Mouse (Mus musculus): ENCODE data around the gene Rps28. TPM values are rescaled to one million over a fixed set of nuclear protein-coding genes. Genes with fewer than 3 reads are reported as not detected.

Gene Rps28
- polyA plus RNA-seq (2014; fragmentation: Illumina TruSeq; extraction: RNeasy Lipid Tissue Mini Kit (QIAGEN cat#74804); ENCODE audit: low read depth, low replicate concordance) = 651 TPM

GRCm38 (mm10) chr17:33824084-33824996 is at the start of gene Rps28, which contains the start of gene Ndufa7:
TSS of gene Rps28 (minus strand) at chr17:33824562.
TSS of gene Ndufa7 (plus strand) at chr17:33824572.

DNA sequence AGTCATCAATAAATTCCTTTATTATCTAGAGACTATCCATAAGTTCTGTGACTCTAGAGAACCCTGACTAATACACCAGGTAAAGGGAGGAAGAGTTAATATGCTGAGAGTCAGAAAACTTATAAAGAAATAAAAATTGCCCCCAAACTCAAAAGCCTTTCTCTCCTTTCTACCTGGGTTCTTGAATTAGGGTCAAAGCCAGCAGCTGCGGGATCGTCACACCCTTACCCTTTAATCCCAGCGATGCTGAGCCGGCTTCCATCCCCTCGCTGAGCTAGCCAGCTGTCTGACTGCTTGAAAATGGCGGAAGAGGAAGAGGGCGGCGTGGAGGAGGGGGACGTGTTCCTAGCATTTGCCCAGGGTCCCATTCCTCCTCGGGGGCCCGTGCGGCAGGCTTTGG is 49.2 kb upstream of the Rps28 start, which contains the start of gene Gm7029:
TSS of gene Gm7029 (plus strand) at position 301 of the 400 bp plus-strand sequence.

DNA sequence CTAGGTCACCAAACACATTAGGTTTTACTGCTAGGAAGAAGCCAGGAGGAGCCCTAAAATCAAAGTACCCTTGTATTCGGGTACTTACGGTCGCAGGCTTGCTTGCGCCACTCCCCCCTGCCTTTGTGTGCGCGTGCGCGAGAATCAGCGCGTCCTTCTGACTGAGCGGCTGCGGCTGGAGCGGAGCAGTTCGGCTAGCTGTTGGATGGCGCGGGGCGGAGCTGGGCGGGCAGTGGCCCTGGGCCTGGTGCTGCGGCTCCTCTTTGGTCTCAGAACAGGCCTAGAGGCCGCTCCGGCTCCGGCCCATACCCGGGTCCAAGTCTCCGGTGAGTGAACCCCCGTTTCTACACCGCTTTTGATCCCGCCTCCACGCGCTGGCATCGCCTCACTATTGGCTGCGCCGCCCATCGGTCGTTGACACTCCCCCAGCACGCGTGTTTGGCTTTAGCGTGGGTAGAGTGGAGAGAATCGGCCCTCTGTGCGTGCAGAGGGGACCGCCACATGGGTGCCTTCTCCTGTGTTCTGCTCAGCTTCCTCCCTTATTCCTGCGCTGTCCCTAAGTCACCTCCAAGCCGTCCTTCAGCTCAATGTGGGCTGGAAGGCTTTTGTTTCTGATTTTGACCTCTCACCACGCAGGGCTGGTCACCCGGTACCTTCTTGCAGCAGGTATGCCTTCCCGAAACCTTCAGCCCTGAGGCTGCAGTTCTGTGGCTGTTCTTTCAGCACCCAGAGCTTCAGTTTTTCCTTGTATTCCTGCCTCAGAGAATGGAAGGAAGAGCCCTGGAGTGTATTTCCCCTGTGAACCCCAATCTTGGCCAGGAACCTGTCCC is 18.8 kb upstream of the Rps28 start, which contains the start of gene Cd320:
TSS of gene Cd320 (plus strand) at position 126 of the 830 bp plus-strand sequence.

GRCm38 (mm10) chr17:33810334-33811141 is 13.8 kb downstream of the Rps28 start, which contains the start of gene Kank3:
TSS of gene Kank3 (plus strand) at chr17:33810519.

GRCm38 (mm10) chr17:33781124-33781977 is 43.0 kb downstream of the Rps28 start, which contains the start of gene Angptl4:
TSS of gene Angptl4 (minus strand) at chr17:33781830.

Other genes with a start within 250 kb of the Rps28 start
- 12.1 TPM for gene Zfp414, start 195.5 kb downstream of the Rps28 start, polyA plus RNA-seq (2014; fragmentation: Illumina TruSeq; extraction: RNeasy Lipid Tissue Mini Kit (QIAGEN cat#74804); ENCODE audit: low read depth, low replicate concordance)
- gene Pram1, start 186.5 kb downstream of the Rps28 start, polyA plus RNA-seq (2014; fragmentation: Illumina TruSeq; extraction: RNeasy Lipid Tissue Mini Kit (QIAGEN cat#74804); ENCODE audit: low read depth, low replicate concordance) = 0.52 TPM
- 102 TPM for gene Hnrnpm, start 137.7 kb downstream of the Rps28 start, polyA plus RNA-seq (2014; fragmentation: Illumina TruSeq; extraction: RNeasy Lipid Tissue Mini Kit (QIAGEN cat#74804); ENCODE audit: low read depth, low replicate concordance)
- gene March2, start 105.9 kb downstream of the Rps28 start, polyA plus RNA-seq (2014; fragmentation: Illumina TruSeq; extraction: RNeasy Lipid Tissue Mini Kit (QIAGEN cat#74804); ENCODE audit: low read depth, low replicate concordance) = 121 TPM
- 199 TPM for gene Rab11b, start 64.0 kb downstream of the Rps28 start, polyA plus RNA-seq (2014; fragmentation: Illumina TruSeq; extraction: RNeasy Lipid Tissue Mini Kit (QIAGEN cat#74804); ENCODE audit: low read depth, low replicate concordance)
- 10.0 TPM for gene Angptl4, start 42.7 kb downstream of the Rps28 start, polyA plus RNA-seq (2014; fragmentation: Illumina TruSeq; extraction: RNeasy Lipid Tissue Mini Kit (QIAGEN cat#74804); ENCODE audit: low read depth, low replicate concordance)
- 106 TPM for gene Kank3, start 14.0 kb downstream of the Rps28 start, polyA plus RNA-seq (2014; fragmentation: Illumina TruSeq; extraction: RNeasy Lipid Tissue Mini Kit (QIAGEN cat#74804); ENCODE audit: low read depth, low replicate concordance)
- 757 TPM for gene Ndufa7, start within 50 bp of the Rps28 start, polyA plus RNA-seq (2014; fragmentation: Illumina TruSeq; extraction: RNeasy Lipid Tissue Mini Kit (QIAGEN cat#74804); ENCODE audit: low read depth, low replicate concordance)
- gene Cd320, start 18.5 kb upstream of the Rps28 start, polyA plus RNA-seq (2014; fragmentation: Illumina TruSeq; extraction: RNeasy Lipid Tissue Mini Kit (QIAGEN cat#74804); ENCODE audit: low read depth, low replicate concordance) = 28.3 TPM
- not detected for gene Gm7029, start 49.3 kb upstream of the Rps28 start, polyA plus RNA-seq (2014; fragmentation: Illumina TruSeq; extraction: RNeasy Lipid Tissue Mini Kit (QIAGEN cat#74804); ENCODE audit: low read depth, low replicate concordance)
- gene Kifc1, start 66.1 kb upstream of the Rps28 start, polyA plus RNA-seq (2014; fragmentation: Illumina TruSeq; extraction: RNeasy Lipid Tissue Mini Kit (QIAGEN cat#74804); ENCODE audit: low read depth, low replicate concordance) = 1.3 TPM
- not detected for gene Platr17, start 80.6 kb upstream of the Rps28 start, polyA plus RNA-seq (2014; fragmentation: Illumina TruSeq; extraction: RNeasy Lipid Tissue Mini Kit (QIAGEN cat#74804); ENCODE audit: low read depth, low replicate concordance)
- gene Daxx, start 84.9 kb upstream of the Rps28 start, polyA plus RNA-seq (2014; fragmentation: Illumina TruSeq; extraction: RNeasy Lipid Tissue Mini Kit (QIAGEN cat#74804); ENCODE audit: low read depth, low replicate concordance) = 18.3 TPM
- 57.6 TPM for gene Tapbp, start 91.3 kb upstream of the Rps28 start, polyA plus RNA-seq (2014; fragmentation: Illumina TruSeq; extraction: RNeasy Lipid Tissue Mini Kit (QIAGEN cat#74804); ENCODE audit: low read depth, low replicate concordance)
- gene Zbtb22, start 91.3 kb upstream of the Rps28 start, polyA plus RNA-seq (2014; fragmentation: Illumina TruSeq; extraction: RNeasy Lipid Tissue Mini Kit (QIAGEN cat#74804); ENCODE audit: low read depth, low replicate concordance) = 16.8 TPM
- 46.9 TPM for gene Rgl2, start 105.0 kb upstream of the Rps28 start, polyA plus RNA-seq (2014; fragmentation: Illumina TruSeq; extraction: RNeasy Lipid Tissue Mini Kit (QIAGEN cat#74804); ENCODE audit: low read depth, low replicate concordance)
- gene Pfdn6, start 115.8 kb upstream of the Rps28 start, polyA plus RNA-seq (2014; fragmentation: Illumina TruSeq; extraction: RNeasy Lipid Tissue Mini Kit (QIAGEN cat#74804); ENCODE audit: low read depth, low replicate concordance) = 93.3 TPM
- gene Wdr46, start 116.1 kb upstream of the Rps28 start, polyA plus RNA-seq (2014; fragmentation: Illumina TruSeq; extraction: RNeasy Lipid Tissue Mini Kit (QIAGEN cat#74804); ENCODE audit: low read depth, low replicate concordance) = 8.0 TPM
- gene B3galt4, start 126.9 kb upstream of the Rps28 start, polyA plus RNA-seq (2014; fragmentation: Illumina TruSeq; extraction: RNeasy Lipid Tissue Mini Kit (QIAGEN cat#74804); ENCODE audit: low read depth, low replicate concordance) = 2.3 TPM
- gene Vps52, start 131.2 kb upstream of the Rps28 start, polyA plus RNA-seq (2014; fragmentation: Illumina TruSeq; extraction: RNeasy Lipid Tissue Mini Kit (QIAGEN cat#74804); ENCODE audit: low read depth, low replicate concordance) = 36.9 TPM
- 892 TPM for gene Rps18, start 131.4 kb upstream of the Rps28 start, polyA plus RNA-seq (2014; fragmentation: Illumina TruSeq; extraction: RNeasy Lipid Tissue Mini Kit (QIAGEN cat#74804); ENCODE audit: low read depth, low replicate concordance)
- gene H2-K1, start 175.8 kb upstream of the Rps28 start, polyA plus RNA-seq (2014; fragmentation: Illumina TruSeq; extraction: RNeasy Lipid Tissue Mini Kit (QIAGEN cat#74804); ENCODE audit: low read depth, low replicate concordance) = 293 TPM
- gene Ring1, start 200.1 kb upstream of the Rps28 start, polyA plus RNA-seq (2014; fragmentation: Illumina TruSeq; extraction: RNeasy Lipid Tissue Mini Kit (QIAGEN cat#74804); ENCODE audit: low read depth, low replicate concordance) = 25.6 TPM
- 140 TPM for gene H2-Ke6, start 203.5 kb upstream of the Rps28 start, polyA plus RNA-seq (2014; fragmentation: Illumina TruSeq; extraction: RNeasy Lipid Tissue Mini Kit (QIAGEN cat#74804); ENCODE audit: low read depth, low replicate concordance)
- 68.0 TPM for gene Slc39a7, start 207.1 kb upstream of the Rps28 start, polyA plus RNA-seq (2014; fragmentation: Illumina TruSeq; extraction: RNeasy Lipid Tissue Mini Kit (QIAGEN cat#74804); ENCODE audit: low read depth, low replicate concordance)
- gene Rxrb, start 207.2 kb upstream of the Rps28 start, polyA plus RNA-seq (2014; fragmentation: Illumina TruSeq; extraction: RNeasy Lipid Tissue Mini Kit (QIAGEN cat#74804); ENCODE audit: low read depth, low replicate concordance) = 42.4 TPM
- 1.5 TPM for gene Col11a2, start 214.9 kb upstream of the Rps28 start, polyA plus RNA-seq (2014; fragmentation: Illumina TruSeq; extraction: RNeasy Lipid Tissue Mini Kit (QIAGEN cat#74804); ENCODE audit: low read depth, low replicate concordance)

All from heart, adult 10 weeks (tissue).